Mouse (Mus musculus): ENCODE data around the gene Lcat. TPM values are rescaled to one million over a fixed set of nuclear protein-coding genes. Genes with fewer than 3 reads are reported as not detected.
A peak's percentile ranks its signal among the peaks of the same experiment; 100 is the strongest.

Gene Lcat
- polyA plus RNA-seq, 1 experiment, result 0.39 TPM

DNA sequence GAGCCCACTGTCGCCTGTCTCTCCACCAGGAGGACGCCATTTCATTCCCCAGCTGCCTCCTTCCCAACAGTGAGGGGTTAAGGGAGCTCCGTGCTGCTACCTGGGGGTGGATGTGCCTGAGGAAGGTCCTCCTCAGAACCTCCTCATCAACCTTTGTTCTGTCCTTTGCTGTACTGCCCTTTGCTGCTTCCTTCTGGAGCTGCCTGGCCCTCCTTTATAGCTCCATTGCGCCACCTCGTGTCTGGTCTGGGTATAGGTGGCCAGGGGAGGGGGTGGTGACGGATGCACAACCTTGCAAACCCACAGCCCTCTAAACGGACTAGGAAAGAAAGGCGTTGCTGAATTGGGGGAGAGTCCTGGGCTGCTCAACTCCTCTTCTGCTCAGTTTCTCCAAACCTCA is 12.6 kb downstream of the Lcat start:
- TF ChIP-seq GATA1 (IDR thresholded peaks at IDR 0.05; ENCODE audit: low read length), result no peak

DNA sequence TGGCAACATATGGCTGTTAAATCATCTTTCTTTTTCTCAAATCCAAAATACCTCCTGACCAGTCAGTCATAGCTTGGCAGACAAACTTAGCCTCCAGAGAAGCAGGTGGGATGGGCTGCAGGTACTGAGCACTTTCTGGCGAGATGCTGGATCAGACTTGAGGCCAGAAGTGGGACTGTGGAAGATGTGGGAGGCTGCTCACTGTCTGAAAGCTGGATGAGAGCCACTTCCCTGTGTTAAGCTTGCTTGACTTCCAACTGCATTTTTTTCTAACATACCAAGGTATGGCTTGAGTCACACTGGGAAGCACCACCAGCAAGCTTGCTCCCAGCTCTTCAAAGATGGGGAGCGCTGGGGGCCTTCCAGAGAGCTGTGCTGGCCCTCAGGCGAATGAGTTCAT is 18.1 kb downstream of the Lcat start:
- TF ChIP-seq GATA1 (IDR thresholded peaks at IDR 0.05; ENCODE audit: low read length), result no peak

DNA sequence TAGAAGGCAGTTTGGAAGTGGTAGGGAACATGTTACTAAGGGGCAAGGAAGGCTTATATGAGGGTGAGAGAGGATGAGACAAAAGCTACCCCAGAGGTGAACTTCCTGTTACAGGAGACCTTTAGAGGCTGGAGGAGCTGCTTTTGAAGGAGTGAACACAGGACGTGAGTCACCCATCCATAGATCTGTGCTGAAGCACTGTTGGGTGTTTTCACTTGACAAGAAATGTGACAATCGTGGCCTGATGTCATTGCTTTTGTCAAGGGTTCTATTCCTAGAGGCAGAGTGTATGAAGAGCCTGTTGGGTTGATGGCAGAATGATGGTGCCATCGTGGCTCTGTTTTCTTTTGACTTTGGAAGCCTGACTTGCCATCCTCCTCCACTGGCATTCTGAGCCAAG is 23.8 kb downstream of the Lcat start:
- no peak for TF ChIP-seq GATA1 (IDR thresholded peaks at IDR 0.05; ENCODE audit: low read length)

DNA sequence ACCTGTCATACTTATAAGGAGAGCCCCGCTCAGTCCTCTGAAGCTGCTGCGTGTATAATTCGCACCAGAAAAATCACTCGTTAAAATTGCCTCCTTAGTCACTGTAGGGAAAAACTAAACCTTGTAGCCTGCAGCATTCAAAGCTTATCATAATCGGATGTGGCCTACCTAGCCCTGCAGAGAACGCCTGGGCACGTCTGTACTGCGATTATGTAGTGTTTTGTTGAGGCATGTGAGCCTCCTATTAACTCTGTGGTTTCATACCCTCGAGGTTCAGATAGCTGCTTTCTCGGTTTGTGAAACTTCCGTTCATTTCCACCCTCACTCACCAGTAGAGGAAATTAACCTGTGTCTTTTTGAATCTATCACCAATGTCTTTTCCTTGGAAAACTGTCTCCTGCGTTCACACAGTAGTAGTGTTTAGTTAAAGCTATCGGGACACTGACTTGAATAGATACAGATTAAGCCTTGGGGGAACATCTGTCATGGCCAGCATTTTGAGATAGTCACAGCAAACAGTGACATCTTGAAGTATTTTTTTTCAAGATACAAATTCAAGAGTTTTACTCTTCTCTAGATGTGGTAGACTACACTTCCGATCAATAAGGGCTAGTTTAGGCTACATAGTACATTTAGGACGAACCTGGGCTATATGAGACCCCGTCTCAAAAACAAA is 42.1 kb downstream of the Lcat start:
- TF ChIP-seq GATA1 (IDR thresholded peaks at IDR 0.05; ENCODE audit: low read length), result peak; percentile 5

DNA sequence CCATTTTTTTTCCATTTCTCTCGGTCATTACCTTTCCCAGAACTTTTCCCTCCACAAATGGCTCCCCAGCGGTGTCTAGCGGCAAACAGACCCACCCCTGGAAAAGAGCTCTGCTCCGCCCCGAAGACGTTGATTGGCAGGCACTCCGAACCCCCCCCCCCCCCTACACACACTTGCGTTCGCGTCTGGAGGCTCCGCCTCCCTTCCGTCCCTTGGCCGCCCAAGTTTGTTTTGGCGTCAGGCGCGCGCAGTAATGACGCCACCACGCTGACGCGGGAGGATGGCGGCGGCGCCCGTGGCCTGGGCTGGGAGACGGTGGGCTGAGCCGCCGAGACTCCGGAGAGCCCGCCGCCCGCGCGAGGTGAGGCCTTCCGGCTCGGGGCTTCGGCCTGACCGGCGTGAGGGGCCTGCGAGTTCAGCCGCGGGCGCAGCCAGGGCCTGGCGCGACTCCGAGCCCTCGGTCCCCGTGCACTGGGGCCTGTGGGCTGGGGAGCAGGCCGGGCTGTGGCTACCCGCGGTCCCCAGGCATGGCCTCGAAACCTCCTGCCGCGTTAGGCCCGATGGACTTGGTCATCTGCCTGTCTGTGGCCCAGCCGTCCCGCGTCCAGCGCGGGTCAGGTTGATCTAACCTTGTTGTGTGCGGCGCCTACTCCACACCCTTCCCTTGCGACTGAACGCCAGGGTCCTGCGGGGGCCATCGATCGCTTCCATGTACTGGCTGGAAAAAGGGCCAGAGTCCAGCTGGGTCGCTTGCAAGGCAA is 42.8 kb downstream of the Lcat start, which contains the start of gene Pskh1:
Pskh1 (plus strand) TSS at position 262 of the 761 bp plus-strand sequence.
- TF ChIP-seq GATA1 (IDR thresholded peaks at IDR 0.05; ENCODE audit: low read length), result no peak

DNA sequence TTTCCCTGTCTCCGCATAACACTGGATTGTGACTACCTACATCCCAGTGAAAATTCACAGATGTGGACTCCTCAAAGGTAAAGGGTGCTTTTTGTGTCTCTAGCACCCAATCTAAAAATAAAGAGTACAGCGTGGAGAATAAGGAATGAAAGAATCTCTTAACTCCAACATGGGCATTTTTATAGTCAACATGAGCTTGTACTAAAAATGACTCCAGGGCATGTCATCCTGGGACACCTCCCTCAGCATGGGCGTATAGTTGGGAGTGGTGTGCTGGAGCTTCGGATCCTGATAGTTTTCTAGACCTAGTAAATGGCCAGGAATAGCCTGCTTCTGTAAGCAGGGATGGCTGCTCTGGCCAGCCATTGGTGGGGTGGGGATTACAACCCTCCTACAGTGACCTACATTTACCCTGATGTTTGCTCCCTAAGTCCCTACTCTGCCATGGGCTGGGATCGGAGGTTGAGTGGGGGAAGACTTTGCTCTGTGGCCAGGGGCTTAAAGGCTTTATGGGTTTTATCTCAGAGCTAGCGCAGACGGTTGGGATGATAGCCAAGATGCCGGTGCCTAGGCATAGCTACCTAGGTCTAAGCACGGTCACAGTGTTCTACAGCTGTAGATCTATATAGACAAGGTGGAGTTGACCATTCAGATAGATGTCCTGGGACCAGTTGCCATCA is 45.2 kb downstream of the Lcat start:
- no peak for TF ChIP-seq GATA1 (IDR thresholded peaks at IDR 0.05; ENCODE audit: low read length)

DNA sequence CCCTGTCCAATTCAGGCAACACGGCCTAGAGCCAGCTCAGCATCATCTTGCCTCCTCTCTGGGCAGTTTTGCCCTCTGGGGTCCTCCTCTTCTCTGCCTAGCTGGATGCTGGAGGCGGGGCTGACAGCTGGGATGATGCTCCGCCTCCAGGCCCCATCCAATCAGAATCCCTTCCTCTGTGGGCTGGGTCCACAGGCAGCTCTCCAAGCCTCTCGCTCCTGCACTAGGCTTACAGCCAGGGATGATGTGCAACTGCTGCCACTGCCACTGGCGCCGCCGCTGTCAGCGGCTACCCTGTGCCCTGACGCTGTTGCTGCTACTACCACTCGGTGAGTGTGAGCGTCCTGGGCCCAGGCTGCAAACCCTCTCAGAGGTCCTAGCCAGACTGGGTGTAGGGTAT is 49.8 kb downstream of the Lcat start, which contains the start of gene Nrn1l:
Nrn1l (plus strand) TSS at position 229 of the 400 bp plus-strand sequence.
- TF ChIP-seq GATA1 (IDR thresholded peaks at IDR 0.05; ENCODE audit: low read length), result no peak

DNA sequence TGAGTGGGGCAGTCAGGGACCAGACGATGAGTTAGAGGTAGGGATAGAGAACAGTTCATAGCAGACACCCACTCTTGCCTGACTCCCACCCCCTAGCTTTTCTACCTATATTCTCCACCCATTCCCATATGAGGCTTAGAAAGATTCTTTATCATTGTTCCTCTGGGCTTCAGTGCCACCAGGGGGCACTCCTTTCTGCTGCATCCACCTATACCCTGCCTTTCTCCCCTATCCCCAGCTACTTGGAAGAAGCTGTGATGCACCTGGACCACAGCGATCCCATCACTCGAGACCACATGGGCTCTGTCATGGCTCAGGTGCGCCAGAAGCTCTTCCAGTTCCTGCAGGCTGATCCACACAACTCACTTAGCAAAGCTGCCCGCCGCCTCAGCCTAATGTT is 50.8 kb downstream of the Lcat start:
- TF ChIP-seq GATA1 (IDR thresholded peaks at IDR 0.05; ENCODE audit: low read length), result no peak

DNA sequence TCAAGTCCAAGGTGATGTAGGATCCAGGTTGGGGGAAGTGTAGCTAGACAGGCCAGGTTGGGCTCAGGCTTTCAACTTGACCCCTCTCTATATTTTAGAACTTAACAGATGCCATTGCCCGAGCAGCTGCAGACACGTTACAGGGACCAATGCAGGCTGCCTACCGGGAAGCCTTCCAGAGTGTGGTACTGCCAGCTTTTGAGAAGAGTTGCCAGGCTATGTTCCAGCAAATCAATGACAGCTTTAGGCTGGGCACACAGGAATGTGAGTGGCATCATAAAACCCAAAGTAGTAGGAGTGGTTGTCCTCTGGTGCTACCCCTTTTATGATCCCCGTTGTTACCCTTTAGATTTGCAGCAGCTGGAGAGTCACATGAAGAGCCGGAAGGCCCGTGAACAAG is 52.3 kb downstream of the Lcat start:
- TF ChIP-seq GATA1 (IDR thresholded peaks at IDR 0.05; ENCODE audit: low read length), result no peak

DNA sequence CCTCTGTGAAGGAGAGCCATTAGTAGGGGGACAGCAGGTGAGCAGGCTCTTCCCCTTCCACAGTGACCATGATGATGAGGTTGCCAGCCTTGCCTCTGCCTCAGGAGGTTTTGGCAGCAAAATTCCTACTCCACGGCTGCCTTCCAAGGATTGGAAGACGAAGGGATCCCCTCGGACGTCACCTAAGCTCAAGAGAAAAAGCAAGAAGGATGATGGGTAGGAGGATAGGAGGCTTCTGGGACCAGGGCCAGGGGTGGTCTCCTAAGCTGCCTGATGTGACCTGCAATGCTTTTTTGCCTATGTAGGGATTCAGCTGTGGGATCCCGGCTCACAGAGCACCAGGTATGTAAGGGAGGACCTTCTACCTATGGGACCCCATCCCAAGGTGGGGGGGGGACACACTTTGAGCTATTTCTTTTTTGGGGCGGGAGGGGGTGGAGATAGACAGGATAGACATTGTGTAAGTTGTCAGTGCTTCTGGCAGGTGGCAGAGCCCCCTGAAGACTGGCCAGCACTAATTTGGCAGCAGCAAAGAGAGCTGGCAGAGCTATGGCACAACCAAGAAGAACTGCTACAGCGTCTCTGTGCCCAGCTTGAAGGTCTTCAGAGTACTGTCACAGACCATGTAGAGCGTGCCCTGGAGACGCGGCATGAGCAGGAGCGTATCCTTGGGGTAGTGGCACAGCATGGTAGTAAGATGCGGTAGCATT is 53.3 kb downstream of the Lcat start:
- no peak for TF ChIP-seq GATA1 (IDR thresholded peaks at IDR 0.05; ENCODE audit: low read length)

Other genes starting within 250 kb of the Lcat start
- 32.7 and 72.3 TPM in 2 replicates for gene Acd, start 242.3 kb downstream of the Lcat start, polyA plus RNA-seq (2012)
- gene Pard6a, start 242.2 kb downstream of the Lcat start, polyA plus RNA-seq (2012), result 8.1 TPM in 2 replicates
- not detected in 2 replicates for gene 4933405L10Rik, start 235.7 kb downstream of the Lcat start, polyA plus RNA-seq (2012)
- gene Enkd1, start 235.2 kb downstream of the Lcat start, polyA plus RNA-seq (2012), result 40.0 and 52.9 TPM in 2 replicates
- gene Gfod2, start 184.7 kb downstream of the Lcat start, polyA plus RNA-seq (2012), result 4.7 TPM in 2 replicates
- gene Ranbp10, start 116.0 kb downstream of the Lcat start, polyA plus RNA-seq (2012), result 23.9 and 32.1 TPM in 2 replicates
- not detected in 2 replicates for gene Tsnaxip1, start 115.7 kb downstream of the Lcat start, polyA plus RNA-seq (2012)
- 15.8 and 16.9 TPM in 2 replicates for gene Cenpt, start 90.1 kb downstream of the Lcat start, polyA plus RNA-seq (2012)
- 35.4 and 41.5 TPM in 2 replicates for gene Thap11, start 88.2 kb downstream of the Lcat start, polyA plus RNA-seq (2012)
- gene Nutf2, start 82.8 kb downstream of the Lcat start, polyA plus RNA-seq (2012), result 239 and 337 TPM in 2 replicates
- 20.8 and 27.6 TPM in 2 replicates for gene Edc4, start 62.5 kb downstream of the Lcat start, polyA plus RNA-seq (2012)
- gene Nrn1l, start 49.8 kb downstream of the Lcat start, polyA plus RNA-seq (2012), result 1.8 and 2.4 TPM in 2 replicates
- gene Pskh1, start 42.9 kb downstream of the Lcat start, polyA plus RNA-seq (2012), result 13.6 and 26.7 TPM in 2 replicates
- 0.46 TPM in 1 of 2 replicates, not detected in the other for gene Ctrl, start 9.5 kb downstream of the Lcat start, polyA plus RNA-seq (2012)
- 183 and 226 TPM in 2 replicates for gene Psmb10, start 4.9 kb downstream of the Lcat start, polyA plus RNA-seq (2012)
- 14.1 and 17.6 TPM in 2 replicates for gene Slc12a4, start 22.7 kb upstream of the Lcat start, polyA plus RNA-seq (2012)
- gene Dpep3, start 36.0 kb upstream of the Lcat start, polyA plus RNA-seq (2012), result not detected in 2 replicates
- gene Dus2, start 48.0 kb upstream of the Lcat start, polyA plus RNA-seq (2012), result 3.9 TPM in 2 replicates
- gene Dpep2nb, start 62.6 kb upstream of the Lcat start, polyA plus RNA-seq (2012), result not detected in 2 replicates
- gene Ddx28, start 68.5 kb upstream of the Lcat start, polyA plus RNA-seq (2012), result 28.3 and 32.4 TPM in 2 replicates
- 16.5 and 25.5 TPM in 2 replicates for gene Nfatc3, start 115.5 kb upstream of the Lcat start, polyA plus RNA-seq (2012)
- gene Esrp2, start 193.6 kb upstream of the Lcat start, polyA plus RNA-seq (2012), result not detected in 2 replicates
- 0.75 and 0.85 TPM in 2 replicates for gene Pla2g15, start 207.0 kb upstream of the Lcat start, polyA plus RNA-seq (2012)
- gene Slc7a6, start 225.5 kb upstream of the Lcat start, polyA plus RNA-seq (2012), result 3.1 and 3.7 TPM in 2 replicates

Measured in G1E-ER4 (cell line).